Mouse (Mus musculus): ENCODE data around the gene Gpatch4. TPM values are rescaled to one million over a fixed set of nuclear protein-coding genes. Genes with fewer than 3 reads are reported as not detected.

Gene Gpatch4
- total RNA-seq, 1 experiment, result 37.9 TPM

- DNase-seq (ENCODE audit: low read depth, low spot score), result peak; percentile 68
Observed at GRCm38 (mm10) chr3:87996971-87997614, 45.8 kb upstream of the Gpatch4 start.

DNA sequence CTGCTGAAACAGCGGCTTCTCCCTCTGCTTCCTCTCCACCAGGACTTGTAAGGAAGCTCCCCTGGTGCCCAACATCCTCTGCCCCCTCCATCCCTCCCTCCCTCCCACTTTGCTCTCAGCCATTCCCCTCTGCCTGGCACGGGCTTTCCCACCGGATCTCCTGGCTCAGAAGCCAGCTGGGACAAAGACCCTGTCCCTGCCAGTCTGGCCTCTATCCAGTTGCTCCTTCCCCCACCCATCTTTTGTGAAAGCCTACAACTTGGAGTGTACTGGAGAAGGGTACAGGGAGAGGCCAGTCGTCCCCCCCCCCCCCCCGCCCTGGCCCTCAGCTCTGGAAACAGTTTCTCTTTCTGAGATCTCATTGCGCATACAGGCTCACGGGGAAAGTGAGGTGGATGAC, 44.2 kb upstream of the Gpatch4 start:
- TF ChIP-seq ZNF384 (IDR thresholded peaks at IDR 0.05; ENCODE audit: low read depth, low read length) (no peak), CHD2 (IDR thresholded peaks at IDR 0.05; ENCODE audit: low read depth, low read length) (no peak), ZC3H11A (IDR thresholded peaks at IDR 0.05; ENCODE audit: borderline replicate concordance, low read depth, low read length) (no peak), MAFK (IDR thresholded peaks at IDR 0.05; ENCODE audit: insufficient read depth, low read depth, low read length) (no peak), HCFC1 (IDR thresholded peaks at IDR 0.05; ENCODE audit: borderline replicate concordance, insufficient read depth, low read length) (no peak)
- Histone ChIP-seq H3K4me3 (ENCODE audit: insufficient read depth in 1 of 2, low read depth in 1 of 2, low read length in 2 of 2, poor library complexity in 1 of 2, severe bottlenecking in 1 of 2) (no peak overlapping the region), H3K4me1 (ENCODE audit: control insufficient read depth in 2 of 2, insufficient read depth in 2 of 2, low read length in 2 of 2, poor library complexity in 1 of 2) (peaks cover 0 to 18% of the 10 kb centered on the region in 2 experiments; a peak in 2 of 4 replicates), H3K9me3 (ENCODE audit: control insufficient read depth, insufficient read depth, low read depth, low read length) (no peaks in the 10 kb centered on the region), H3K27ac (ENCODE audit: insufficient read depth, low read depth, low read length, poor library complexity, severe bottlenecking) (no peak overlapping the region), H3K36me3 (ENCODE audit: control insufficient read depth, insufficient read depth, low read length, poor library complexity, severe bottlenecking) (no peaks in the 10 kb centered on the region), H3K9ac (ENCODE audit: insufficient read depth, low read depth, low read length, poor library complexity, severe bottlenecking) (no peak overlapping the region)
- in situ Hi-C loops (cut with MboI; ENCODE audit: low sequenced_read_pairs in 2 of 2, unreplicated experiment in 2 of 2), result no loop called here
- DNase-seq (ENCODE audit: low read depth, low spot score), result no peak

More at GRCm38 (mm10) chr3:87996971-87997614, 45.8 kb upstream of the Gpatch4 start:
- no peak for TF ChIP-seq MAFK (IDR thresholded peaks at IDR 0.05; ENCODE audit: insufficient read depth, low read depth, low read length)
- no peak for TF ChIP-seq CHD2 (IDR thresholded peaks at IDR 0.05; ENCODE audit: low read depth, low read length)
- TF ChIP-seq HCFC1 (IDR thresholded peaks at IDR 0.05; ENCODE audit: borderline replicate concordance, insufficient read depth, low read length), result no peak
- no peak for TF ChIP-seq ZC3H11A (IDR thresholded peaks at IDR 0.05; ENCODE audit: borderline replicate concordance, low read depth, low read length)
- no peak for TF ChIP-seq ZNF384 (IDR thresholded peaks at IDR 0.05; ENCODE audit: low read depth, low read length)
- H3K36me3 ChIP-seq (ENCODE audit: control insufficient read depth, insufficient read depth, low read length, poor library complexity, severe bottlenecking), result no peaks in the 10 kb centered on the region
- H3K4me1 ChIP-seq (ENCODE audit: control insufficient read depth in 2 of 2, insufficient read depth in 2 of 2, low read length in 2 of 2, poor library complexity in 1 of 2), result peaks cover 0 to 14% of the 10 kb centered on the region in 2 experiments; a peak in 2 of 4 replicates
- peak overlapping the region; percentile 52 to 56; a peak in 3 of 4 replicates for H3K4me3 ChIP-seq (ENCODE audit: insufficient read depth in 1 of 2, low read depth in 1 of 2, low read length in 2 of 2, poor library complexity in 1 of 2, severe bottlenecking in 1 of 2)
- H3K9me3 ChIP-seq (ENCODE audit: control insufficient read depth, insufficient read depth, low read depth, low read length), result no peaks in the 10 kb centered on the region
- peak overlapping the region; percentile 1; the same call in 1 of the 2 replicates for H3K9ac ChIP-seq (ENCODE audit: insufficient read depth, low read depth, low read length, poor library complexity, severe bottlenecking)
- no peak overlapping the region for H3K27ac ChIP-seq (ENCODE audit: insufficient read depth, low read depth, low read length, poor library complexity, severe bottlenecking)
- in situ Hi-C loops (cut with MboI; ENCODE audit: low sequenced_read_pairs in 2 of 2, unreplicated experiment in 2 of 2), result no loop called here

DNA sequence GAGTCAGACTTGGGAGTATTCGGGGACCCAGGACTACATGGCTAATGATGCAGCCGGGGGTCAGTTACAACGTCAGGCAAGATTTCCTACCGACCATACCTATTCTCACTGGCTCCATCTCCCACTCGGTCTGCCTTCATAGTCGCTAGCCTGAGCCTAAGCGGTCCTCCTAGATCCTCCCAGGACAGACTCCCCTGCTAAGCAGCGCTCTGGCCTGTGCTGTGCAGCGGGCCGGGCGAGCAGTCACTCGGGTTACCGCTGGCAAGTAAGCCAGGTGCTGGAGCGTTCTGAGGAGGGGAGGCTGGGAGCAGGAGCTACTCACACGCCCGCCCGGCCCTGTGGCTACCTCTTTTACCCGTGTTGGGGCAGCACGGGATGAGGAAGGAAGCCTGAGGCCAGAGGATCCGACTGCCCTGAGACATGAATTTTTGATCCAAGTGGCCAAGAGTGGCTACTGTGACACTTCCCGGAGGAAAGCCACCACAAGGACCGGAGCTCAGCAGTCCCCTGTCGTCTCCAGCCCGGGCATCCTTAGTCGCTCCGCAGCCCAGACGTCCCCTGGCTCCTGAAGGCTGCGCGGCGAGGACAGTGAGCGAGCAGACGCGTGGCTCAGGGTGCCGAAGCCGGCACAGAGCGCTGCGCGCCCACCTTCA, 43.5 kb upstream of the Gpatch4 start:
- in situ Hi-C loops (cut with MboI; ENCODE audit: low sequenced_read_pairs in 2 of 2, unreplicated experiment in 2 of 2), result no loop called here
- Histone ChIP-seq H3K4me3 (ENCODE audit: insufficient read depth in 1 of 2, low read depth in 1 of 2, low read length in 2 of 2, poor library complexity in 1 of 2, severe bottlenecking in 1 of 2) (peak overlapping the region; percentile 75 to 80), H3K9ac (ENCODE audit: insufficient read depth, low read depth, low read length, poor library complexity, severe bottlenecking) (peak overlapping the region; percentile 48; the same call in 1 of the 2 replicates), H3K9me3 (ENCODE audit: control insufficient read depth, insufficient read depth, low read depth, low read length) (no peaks in the 10 kb centered on the region), H3K36me3 (ENCODE audit: control insufficient read depth, insufficient read depth, low read length, poor library complexity, severe bottlenecking) (no peaks in the 10 kb centered on the region), H3K4me1 (ENCODE audit: control insufficient read depth in 2 of 2, insufficient read depth in 2 of 2, low read length in 2 of 2, poor library complexity in 1 of 2) (peaks cover 0 to 18% of the 10 kb centered on the region in 2 experiments; a peak in 2 of 4 replicates), H3K27ac (ENCODE audit: insufficient read depth, low read depth, low read length, poor library complexity, severe bottlenecking) (no peak overlapping the region)
- DNase-seq (ENCODE audit: low read depth, low spot score), result no peak
- no peak for TF ChIP-seq CHD2 (IDR thresholded peaks at IDR 0.05; ENCODE audit: low read depth, low read length)
- TF ChIP-seq ZNF384 (IDR thresholded peaks at IDR 0.05; ENCODE audit: low read depth, low read length), result no peak
- TF ChIP-seq ZC3H11A (IDR thresholded peaks at IDR 0.05; ENCODE audit: borderline replicate concordance, low read depth, low read length), result no peak
- TF ChIP-seq MAFK (IDR thresholded peaks at IDR 0.05; ENCODE audit: insufficient read depth, low read depth, low read length), result no peak
- TF ChIP-seq HCFC1 (IDR thresholded peaks at IDR 0.05; ENCODE audit: borderline replicate concordance, insufficient read depth, low read length), result no peak

GRCm38 (mm10) chr3:88000181-88000580, 42.7 kb upstream of the Gpatch4 start, which contains the start of gene Bcan:
TSS of gene Bcan (minus strand) at chr3:88000230.
- no peaks in the 10 kb centered on the region for H3K36me3 ChIP-seq (ENCODE audit: control insufficient read depth, insufficient read depth, low read length, poor library complexity, severe bottlenecking)
- no peaks in the 10 kb centered on the region for H3K9me3 ChIP-seq (ENCODE audit: control insufficient read depth, insufficient read depth, low read depth, low read length)
- H3K9ac ChIP-seq (ENCODE audit: insufficient read depth, low read depth, low read length, poor library complexity, severe bottlenecking), result peak within 1 kb of the TSS; percentile 48
- TF ChIP-seq HCFC1 (IDR thresholded peaks at IDR 0.05; ENCODE audit: borderline replicate concordance, insufficient read depth, low read length) (no peak), ZNF384 (IDR thresholded peaks at IDR 0.05; ENCODE audit: low read depth, low read length) (no peak), MAFK (IDR thresholded peaks at IDR 0.05; ENCODE audit: insufficient read depth, low read depth, low read length) (no peak), CHD2 (IDR thresholded peaks at IDR 0.05; ENCODE audit: low read depth, low read length) (no peak), ZC3H11A (IDR thresholded peaks at IDR 0.05; ENCODE audit: borderline replicate concordance, low read depth, low read length) (no peak)
- H3K4me1 ChIP-seq (ENCODE audit: control insufficient read depth in 2 of 2, insufficient read depth in 2 of 2, low read length in 2 of 2, poor library complexity in 1 of 2), result peaks cover 0 to 18% of the 10 kb centered on the region in 2 experiments; a peak in 2 of 4 replicates
- H3K4me3 ChIP-seq (ENCODE audit: insufficient read depth in 1 of 2, low read depth in 1 of 2, low read length in 2 of 2, poor library complexity in 1 of 2, severe bottlenecking in 1 of 2), result peak within 1 kb of the TSS; percentile 75 to 80
- in situ Hi-C loops (cut with MboI; ENCODE audit: low sequenced_read_pairs in 2 of 2, unreplicated experiment in 2 of 2), result no loop called here
- H3K27ac ChIP-seq (ENCODE audit: insufficient read depth, low read depth, low read length, poor library complexity, severe bottlenecking), result no peak within 1 kb of the TSS
- peak; percentile 41 for DNase-seq (ENCODE audit: low read depth, low spot score)

Measured in ES-E14 (cell line).